Mouse (Mus musculus) cortical plate, adult 2 months (tissue): ENCODE results near the gene Gpld1.

Experiments used
- CTCF ChIP-seq: fragments of 200-500 bp; IDR thresholded peaks from 2 replicates; pipeline ENCODE4 v1.5.1; 2011; ENCODE audit warnings: mild to moderate bottlenecking, control low read depth, low read length; ENCODE audit not compliant: insufficient read depth; ENCODE audit errors: extremely low read depth
- POLR2A ChIP-seq: fragments of 200-500 bp; IDR thresholded peaks from 2 replicates; pipeline ENCODE4 v1.6.1; 2011; ENCODE audit warnings: mild to moderate bottlenecking, low read length, control low read depth; ENCODE audit not compliant: insufficient read depth; ENCODE audit errors: extremely low read depth

DNA sequence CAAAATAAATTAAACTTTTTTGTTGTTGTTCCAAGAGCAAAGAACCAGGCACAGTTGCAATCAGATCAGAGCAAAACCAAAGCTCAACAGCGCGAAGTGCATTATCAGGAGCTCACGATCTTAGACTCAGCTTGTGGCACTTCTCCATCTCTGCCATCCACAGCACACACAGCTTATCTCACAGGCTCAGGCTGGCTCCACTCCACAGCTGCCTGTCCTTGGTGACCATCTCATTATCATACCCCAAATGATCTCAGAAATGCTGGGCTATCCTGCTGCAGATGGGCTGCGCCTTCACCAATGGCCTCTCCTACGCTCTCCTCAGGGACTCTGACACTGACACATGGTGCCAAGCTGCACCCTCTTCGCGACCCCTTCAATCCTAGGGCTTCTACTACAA is 9.8 kb upstream of the Gpld1 start:
- no peak for TF ChIP-seq POLR2A
- TF ChIP-seq CTCF, result no peak
